Mouse (Mus musculus) heart, postnatal 0 days (tissue): ENCODE results near the gene Ppp2r2c. TPM values are rescaled to one million over a fixed set of nuclear protein-coding genes. Genes with fewer than 3 reads are reported as not detected.

ENCODE experiments used
- ATAC-seq: fragments of 200-750 bp; cut with Nextera tagmentation; 2 replicates; pipeline ENCODE4 v1.8.0; 2017; ENCODE audit warnings: low read depth, moderate number of reproducible peaks, moderate library complexity; ENCODE audit not compliant: insufficient read depth
- DNase-seq: peaks from one replicate; pipeline ENCODE4 v3.0.0-alpha.2; 2016; ENCODE audit warnings: low spot score
- H3K27ac ChIP-seq: fragments of 300-500 bp; sonication (generic); 2 replicates; pipeline ENCODE4 v1.5.1; 2014; ENCODE audit warnings: low read depth, mild to moderate bottlenecking
- H3K27me3 ChIP-seq: fragments of 300-500 bp; sonication (generic); 2 replicates; pipeline ENCODE4 v1.6.1; 2014; ENCODE audit warnings: low read length, mixed read lengths; ENCODE audit not compliant: control insufficient read depth, insufficient read depth
- H3K36me3 ChIP-seq: fragments of 300-500 bp; sonication (generic); replicated peaks from 2 replicates; pipeline ENCODE4 v1.6.1; 2014; ENCODE audit warnings: low read length, mixed read lengths; ENCODE audit not compliant: control insufficient read depth, insufficient read depth
- H3K4me1 ChIP-seq: fragments of 300-500 bp; sonication (generic); 2 replicates; pipeline ENCODE4 v1.6.1; 2014; ENCODE audit warnings: antibody characterized with exemption; ENCODE audit not compliant: control insufficient read depth, insufficient read depth
- H3K4me2 ChIP-seq: fragments of 300-500 bp; sonication (generic); 2 replicates; pipeline ENCODE4 v1.6.1; 2014; ENCODE audit warnings: low read depth, mild to moderate bottlenecking, low read length, moderate library complexity
- H3K4me3 ChIP-seq: fragments of 300-500 bp; sonication (generic); 2 replicates; pipeline ENCODE4 v1.5.1; 2014; ENCODE audit warnings: low read depth, low read length
- H3K9ac ChIP-seq: fragments of 300-500 bp; sonication (generic); replicated peaks from 2 replicates; pipeline ENCODE4 v1.6.1; 2014; ENCODE audit warnings: low read depth, low read length, mixed read lengths
- H3K9me3 ChIP-seq: fragments of 300-500 bp; sonication (generic); replicated peaks from 2 replicates; pipeline ENCODE4 v1.6.1; 2016; ENCODE audit warnings: low read length; ENCODE audit not compliant: control insufficient read depth
- CTCF ChIP-seq: IDR thresholded peaks from 2 replicates; pipeline ENCODE4 v1.5.1; 2016; ENCODE audit warnings: antibody characterized with exemption, control low read depth, low read depth
- EP300 ChIP-seq: IDR thresholded peaks from 2 replicates; pipeline ENCODE4 v1.6.1; 2016; ENCODE audit warnings: antibody characterized with exemption, low read depth
- whole genome bisulfite sequencing: fragments of 180-500 bp; shearing (Covaris S2); extraction: QIAGEN DNeasy Blood & Tissue Kit; methylation state at CpG from one replicate; pipeline ENCODE4 v1.1.7; 2014; 5-methylcytosine and 5-hydroxymethylcytosine counted together
- polyA plus RNA-seq: library from polyadenylated mRNA; unstranded; fragments of >200 nt; fragmentation: Nextera tagmentation; extraction: Ambion mirVana; gene quantifications from 2 replicates; pipeline ENCODE4 v1.2.1, GENCODE M21; 2015
- total RNA-seq: library from RNA; depleted of rRNA; stranded (reverse); fragments of >200 nt; gene quantifications from 2 replicates; pipeline ENCODE4 v1.2.3, GENCODE M21; 2014; ENCODE audit warnings: low replicate concordance

Ppp2r2c gene
- total and polyA plus RNA-seq, 2 experiments from 2014 or later = not detected

GRCm38 (mm10) chr5:36857546-36857945 lies 10.8 kb upstream of the Ppp2r2c start:
- no peak overlapping the region for H3K9ac ChIP-seq

GRCm38 (mm10) chr5:36861084-36861483 lies 7.2 kb upstream of the Ppp2r2c start:
- H3K4me3 ChIP-seq = no peak overlapping the region
- DNase-seq = no peak
- no peak overlapping the region for H3K9ac ChIP-seq
- H3K4me1 ChIP-seq = no peaks in the 10 kb centered on the region
- no peaks in the 10 kb centered on the region for H3K36me3 ChIP-seq
- TF ChIP-seq CTCF = 0 out of 2 replicates have a peak, but pooled peaks have one; percentile 16
- no peak for TF ChIP-seq EP300
- ATAC-seq = no peak
- no peak overlapping the region for H3K4me2 ChIP-seq
- 81% methylated on average over 2 of the region's 2 CpGs for WGBS
- no peaks in the 10 kb centered on the region for H3K9me3 ChIP-seq
- no peak overlapping the region for H3K27ac ChIP-seq
- H3K27me3 ChIP-seq = peaks cover 35% of the 10 kb centered on the region

More at GRCm38 (mm10) chr5:36857546-36857945, 10.8 kb upstream of the Ppp2r2c start:
- Histone ChIP-seq H3K27ac (no peak overlapping the region), H3K9me3 (no peaks in the 10 kb centered on the region), H3K4me3 (no peak overlapping the region), H3K4me1 (no peaks in the 10 kb centered on the region), H3K4me2 (no peak overlapping the region), H3K36me3 (no peaks in the 10 kb centered on the region), H3K27me3 (peaks cover 17% of the 10 kb centered on the region)
- TF ChIP-seq CTCF (no peak), EP300 (no peak)
- 59% methylated on average over 5 of the region's 5 CpGs for WGBS
- DNase-seq = no peak
- no peak for ATAC-seq

GRCm38 (mm10) chr5:36866701-36867250 lies 1.5 kb upstream of the Ppp2r2c start:
- Histone ChIP-seq H3K36me3 (no peaks in the 10 kb centered on the region), H3K27me3 (peaks cover 82% of the 10 kb centered on the region), H3K4me1 (no peaks in the 10 kb centered on the region), H3K4me3 (no peak overlapping the region), H3K4me2 (no peak overlapping the region), H3K27ac (no peak overlapping the region), H3K9me3 (no peaks in the 10 kb centered on the region), H3K9ac (no peak overlapping the region)
- DNase-seq = no peak
- no peak for ATAC-seq
- TF ChIP-seq CTCF (no peak), EP300 (no peak)
- WGBS = 58% methylated on average over 7 of the region's 7 CpGs

- H3K27ac ChIP-seq = no peak overlapping the region
- ATAC-seq (no peak), DNase-seq (no peak)
- peaks cover 82% of the 10 kb centered on the region for H3K27me3 ChIP-seq
- no peak overlapping the region for H3K4me3 ChIP-seq
- 8% methylated on average over 6 of the region's 6 CpGs for WGBS
- H3K9me3 ChIP-seq = no peaks in the 10 kb centered on the region
- no peak for TF ChIP-seq CTCF
- TF ChIP-seq EP300 = no peak
- no peak overlapping the region for H3K9ac ChIP-seq
- H3K36me3 ChIP-seq = no peaks in the 10 kb centered on the region
- H3K4me1 ChIP-seq = no peaks in the 10 kb centered on the region
- H3K4me2 ChIP-seq = no peak overlapping the region
Measured at GRCm38 (mm10) chr5:36867561-36867960, 752 bp upstream of the Ppp2r2c start.

GRCm38 (mm10) chr5:36869186-36869577 lies 869 bp downstream of the Ppp2r2c start:
- H3K27ac ChIP-seq = no peak overlapping the region
- ATAC-seq = no peak
- DNase-seq = no peak
- H3K4me2 ChIP-seq = no peak overlapping the region
- no peaks in the 10 kb centered on the region for H3K9me3 ChIP-seq
- peaks cover 84% of the 10 kb centered on the region for H3K27me3 ChIP-seq
- no peak overlapping the region for H3K9ac ChIP-seq
- peak overlapping the region; percentile 38; the same call in 1 of the 2 replicates for H3K4me3 ChIP-seq
- whole genome bisulfite sequencing = 0% methylated on average over 7 of the region's 7 CpGs
- H3K4me1 ChIP-seq = no peaks in the 10 kb centered on the region
- no peak for TF ChIP-seq EP300
- TF ChIP-seq CTCF = no peak
- H3K36me3 ChIP-seq = no peaks in the 10 kb centered on the region
